Mouse (Mus musculus) E14TG2a.4 (cell line): Measurements from ENCODE around the gene Slc13a3.

Experiments used
- CTCF ChIP-seq: conservative IDR thresholded peaks from 2 replicates; pipeline ENCODE4 v1.5.1; 2014; ENCODE audit warnings: low read length
- POU5F1 ChIP-seq: IDR thresholded peaks from 2 replicates; pipeline ENCODE4 v1.6.1; 2014; ENCODE audit warnings: low read length, borderline replicate concordance

GRCm38 (mm10) chr2:165441613-165442012, 31.4 kb downstream of the Slc13a3 start:
- TF ChIP-seq CTCF, result no peak
- TF ChIP-seq POU5F1, result no peak
